Mouse (Mus musculus) liver, embryonic 15.5 days (tissue): ENCODE measurements at regions not wholly inside any gene's neighbourhood (a gene's known extent, or its start where the extent isn't known, plus 50 kb on each side); places are given as distances from the start of the nearest gene placed in this dataset.

Experiments
- ATAC-seq: fragments of 200-750 bp; cut with Nextera tagmentation; 2 replicates; pipeline ENCODE4 v1.8.0; 2017; ENCODE audit warnings: moderate number of reproducible peaks, mild to moderate bottlenecking, moderate library complexity; ENCODE audit not compliant: insufficient read depth
- H3K27ac ChIP-seq: fragments of 300-500 bp; sonication (generic); replicated peaks from 2 replicates; pipeline ENCODE4 v1.5.1; 2015; ENCODE audit warnings: mild to moderate bottlenecking, inconsistent platforms
- H3K27me3 ChIP-seq: fragments of 300-500 bp; sonication (generic); 2 replicates; pipeline ENCODE4 v1.6.1; 2015; ENCODE audit warnings: mild to moderate bottlenecking, inconsistent platforms
- H3K36me3 ChIP-seq: fragments of 300-500 bp; sonication (generic); replicated peaks from 2 replicates; pipeline ENCODE4 v1.6.1; 2015; ENCODE audit warnings: moderate library complexity, mild to moderate bottlenecking, inconsistent platforms
- H3K4me1 ChIP-seq: fragments of 300-500 bp; sonication (generic); replicated peaks from 2 replicates; pipeline ENCODE4 v1.6.1; 2015; ENCODE audit warnings: inconsistent platforms
- H3K4me2 ChIP-seq: fragments of 300-500 bp; sonication (generic); 2 replicates; pipeline ENCODE4 v1.6.1; 2015; ENCODE audit warnings: moderate library complexity, mild to moderate bottlenecking, inconsistent platforms
- H3K4me3 ChIP-seq: fragments of 300-500 bp; sonication (generic); replicated peaks from 2 replicates; pipeline ENCODE4 v1.5.1; 2015; ENCODE audit warnings: mild to moderate bottlenecking, inconsistent platforms
- H3K9ac ChIP-seq: fragments of 300-500 bp; sonication (generic); 2 replicates; pipeline ENCODE4 v1.6.1; 2015; ENCODE audit warnings: moderate library complexity, mild to moderate bottlenecking, inconsistent platforms
- H3K9me3 ChIP-seq: fragments of 300-500 bp; sonication (generic); replicated peaks from 2 replicates; pipeline ENCODE4 v1.6.1; 2016; ENCODE audit warnings: inconsistent platforms
- WGBS: fragments of 180-500 bp; shearing (Covaris S2); methylation state at CpG from one replicate; pipeline ENCODE4 v1.1.7; 2015; ENCODE audit warnings: mixed read lengths; ENCODE audit not compliant: insufficient replicate concordance; 5-methylcytosine and 5-hydroxymethylcytosine counted together

GRCm38 (mm10) chr15:40524350-40524749 is 390.2 kb downstream of the 9330182O14Rik start:
- Histone ChIP-seq H3K9me3 (no peaks in the 10 kb centered on the region), H3K36me3 (no peaks in the 10 kb centered on the region), H3K4me1 (no peaks in the 10 kb centered on the region), H3K4me3 (no peak overlapping the region), H3K27ac (no peak overlapping the region), H3K9ac (no peak overlapping the region), H3K4me2 (no peak overlapping the region), H3K27me3 (no peaks in the 10 kb centered on the region)
- ATAC-seq: no peak
- 57% methylated on average over 2 of the region's 2 CpGs for WGBS

DNA sequence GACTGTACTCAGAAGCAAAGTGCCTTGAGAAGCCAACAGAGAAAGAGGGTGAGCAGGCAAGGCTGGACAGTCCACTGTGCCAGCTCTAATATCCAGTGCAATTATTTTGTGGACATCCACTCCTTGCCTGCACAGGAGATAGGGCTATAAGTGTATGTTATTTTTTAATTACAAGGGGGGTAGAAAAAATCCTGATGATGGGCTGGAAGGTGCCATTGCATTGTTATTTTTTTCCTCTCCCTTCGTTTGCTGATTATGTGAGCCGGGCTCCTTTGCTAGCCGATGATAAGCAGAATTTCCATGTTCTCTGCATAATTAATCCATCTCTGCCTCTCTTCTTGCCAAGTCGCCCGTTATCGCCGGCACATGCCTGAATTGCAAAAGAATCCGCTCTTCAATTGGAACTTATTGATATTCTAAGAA is 399.3 kb downstream of the 9330182O14Rik start:
- Histone ChIP-seq H3K4me2 (no peak overlapping the region), H3K27ac (no peak overlapping the region), H3K4me1 (no peaks in the 10 kb centered on the region), H3K4me3 (no peak overlapping the region), H3K9ac (no peak overlapping the region), H3K27me3 (no peaks in the 10 kb centered on the region), H3K9me3 (no peaks in the 10 kb centered on the region), H3K36me3 (no peaks in the 10 kb centered on the region)
- 61% methylated on average over 8 of the region's 8 CpGs for WGBS
- no peak for ATAC-seq

- H3K27ac ChIP-seq: no peak overlapping the region
- H3K4me2 ChIP-seq: no peak overlapping the region
- no peaks in the 10 kb centered on the region for H3K9me3 ChIP-seq
- no peak for ATAC-seq
- no peaks in the 10 kb centered on the region for H3K36me3 ChIP-seq
- 68% methylated on average over 2 of the region's 2 CpGs for WGBS
- H3K4me1 ChIP-seq: no peaks in the 10 kb centered on the region
- no peak overlapping the region for H3K4me3 ChIP-seq
- H3K9ac ChIP-seq: no peak overlapping the region
- H3K27me3 ChIP-seq: no peaks in the 10 kb centered on the region
Observed at GRCm38 (mm10) chr15:40561661-40562060, 427.5 kb downstream of the 9330182O14Rik start.

GRCm38 (mm10) chr15:40565716-40566115 is 431.6 kb downstream of the 9330182O14Rik start:
- no peak overlapping the region for H3K9ac ChIP-seq
- H3K9me3 ChIP-seq: no peaks in the 10 kb centered on the region
- ATAC-seq: no peak
- no peaks in the 10 kb centered on the region for H3K4me1 ChIP-seq
- WGBS: 51% methylated on average over 5 of the region's 5 CpGs
- no peak overlapping the region for H3K27ac ChIP-seq
- no peaks in the 10 kb centered on the region for H3K27me3 ChIP-seq
- no peak overlapping the region for H3K4me3 ChIP-seq
- H3K4me2 ChIP-seq: no peak overlapping the region
- no peaks in the 10 kb centered on the region for H3K36me3 ChIP-seq

DNA sequence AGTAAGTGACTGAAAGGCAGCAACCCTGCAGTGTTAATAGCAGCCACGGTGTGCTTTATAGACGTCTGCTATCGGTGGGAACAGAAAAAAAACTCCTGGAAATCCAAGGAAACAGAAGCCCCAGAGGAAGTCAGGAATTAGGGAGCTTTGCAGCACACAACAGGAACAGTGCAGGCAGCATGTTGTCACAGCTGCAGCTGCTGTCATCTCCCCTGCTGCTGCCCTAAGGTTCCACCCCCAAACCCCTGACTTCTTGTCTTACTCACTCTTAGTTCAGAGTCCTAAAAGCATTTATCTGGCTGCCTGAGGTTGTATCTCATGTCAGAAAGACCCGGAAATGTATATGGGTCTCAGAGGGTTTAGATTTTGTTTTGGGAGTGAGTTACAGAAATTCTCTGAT is 432.3 kb downstream of the 9330182O14Rik start:
- H3K4me2 ChIP-seq: no peak overlapping the region
- no peak overlapping the region for H3K27ac ChIP-seq
- WGBS: 9% methylated on average over 4 of the region's 4 CpGs
- ATAC-seq: no peak
- no peaks in the 10 kb centered on the region for H3K27me3 ChIP-seq
- H3K9me3 ChIP-seq: no peaks in the 10 kb centered on the region
- no peak overlapping the region for H3K9ac ChIP-seq
- H3K4me3 ChIP-seq: no peak overlapping the region
- H3K36me3 ChIP-seq: no peaks in the 10 kb centered on the region
- no peaks in the 10 kb centered on the region for H3K4me1 ChIP-seq

DNA sequence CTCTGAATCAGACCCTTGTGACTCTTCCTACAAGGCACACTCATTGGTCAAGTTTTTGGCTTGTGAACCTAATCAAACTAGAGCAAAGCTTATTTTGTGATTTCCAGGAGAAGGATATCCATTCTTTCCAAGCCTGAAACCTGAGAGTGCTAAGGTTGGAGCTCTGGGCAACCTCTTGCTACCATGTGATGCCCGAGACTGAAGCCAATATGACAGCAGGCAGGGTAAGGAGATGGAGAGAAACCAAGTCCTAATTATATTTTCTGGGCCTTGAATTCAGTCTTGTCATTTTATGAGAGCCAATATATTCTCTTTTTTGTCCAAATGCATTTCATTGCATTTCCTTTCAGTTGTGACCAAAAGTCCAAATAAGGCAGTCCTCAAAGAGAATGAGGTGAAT is 434.5 kb downstream of the 9330182O14Rik start:
- WGBS: 46% methylated on average over 1 of the region's 1 CpGs
- ATAC-seq: no peak
- Histone ChIP-seq H3K9me3 (no peaks in the 10 kb centered on the region), H3K4me1 (no peaks in the 10 kb centered on the region), H3K4me3 (no peak overlapping the region), H3K27me3 (no peaks in the 10 kb centered on the region), H3K9ac (no peak overlapping the region), H3K36me3 (no peaks in the 10 kb centered on the region), H3K4me2 (no peak overlapping the region), H3K27ac (no peak overlapping the region)
